Mouse (Mus musculus): ENCODE measurements around the gene Abhd14b.
"Not testable (repeated sequence)": the region's sequence is repeated elsewhere in the genome, so short reads cannot be mapped to it uniquely, and the experiment has no call there.

DNA sequence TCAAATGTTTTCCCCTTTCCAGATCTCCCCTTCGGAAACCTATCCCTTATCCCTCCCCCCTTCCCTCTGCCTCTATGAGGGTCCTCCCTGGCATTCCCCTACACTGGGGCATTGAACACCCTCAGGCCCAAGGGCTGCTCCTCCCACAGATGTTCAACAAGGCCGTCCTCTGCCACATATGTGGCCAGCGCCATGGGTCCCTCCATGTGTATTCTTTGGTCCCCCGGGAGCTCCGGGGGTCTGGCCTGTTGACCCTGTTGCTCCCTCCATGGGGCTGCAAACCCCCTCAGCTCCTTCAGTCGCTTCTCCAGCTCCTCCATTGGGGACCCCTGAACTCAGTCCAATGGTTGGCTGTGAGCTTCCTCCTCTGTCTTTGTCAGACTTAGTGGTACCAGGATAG is 40.3 kb downstream of the Abhd14b start:
- TF ChIP-seq CTCF (IDR thresholded peaks at IDR 0.05; ENCODE audit: low read depth, low read length); POLR2A (IDR thresholded peaks at IDR 0.05; ENCODE audit: extremely low read depth, insufficient read depth, low read length): not testable (repeated sequence)
